Mouse (Mus musculus): ENCODE measurements at regions not wholly inside any gene's neighbourhood (a gene's known extent, or its start where the extent isn't known, plus 50 kb on each side); places are given as distances from the start of the nearest gene placed in this dataset.

GRCm38 (mm10) chr8:92071305-92072253, 269.7 kb upstream of the Irx3 start:
- DNase-seq (ENCODE audit: low spot score in 2 of 2), result no peak

- no peak for DNase-seq (ENCODE audit: low spot score in 2 of 2)
Measured at GRCm38 (mm10) chr8:92070704-92071103, 268.8 kb upstream of the Irx3 start.

GRCm38 (mm10) chr8:92066435-92066834, 264.6 kb upstream of the Irx3 start:
- DNase-seq (ENCODE audit: low spot score in 2 of 2), result no peak

GRCm38 (mm10) chr8:92065554-92066239, 263.8 kb upstream of the Irx3 start:
- DNase-seq (ENCODE audit: low spot score in 2 of 2), result no peak

- no peak for DNase-seq (ENCODE audit: low spot score in 2 of 2)
Measured at GRCm38 (mm10) chr8:92064971-92065370, 263.1 kb upstream of the Irx3 start.

- no peak for DNase-seq (ENCODE audit: low spot score in 2 of 2)
Measured at GRCm38 (mm10) chr8:92064175-92064821, 262.4 kb upstream of the Irx3 start.

- no peak for DNase-seq (ENCODE audit: low spot score in 2 of 2)
Measured at GRCm38 (mm10) chr8:92063333-92063732, 261.5 kb upstream of the Irx3 start.

- no peak for DNase-seq (ENCODE audit: low spot score in 2 of 2)
Measured at GRCm38 (mm10) chr8:92059471-92059870, 257.6 kb upstream of the Irx3 start.

- DNase-seq (ENCODE audit: low spot score in 2 of 2), result no peak
Measured at GRCm38 (mm10) chr8:92058953-92059352, 257.1 kb upstream of the Irx3 start.

GRCm38 (mm10) chr8:92057857-92058256, 256.0 kb upstream of the Irx3 start:
- no peak for DNase-seq (ENCODE audit: low spot score in 2 of 2)

GRCm38 (mm10) chr8:92055590-92055989, 253.7 kb upstream of the Irx3 start:
- no peak for DNase-seq (ENCODE audit: low spot score in 2 of 2)

GRCm38 (mm10) chr8:92044695-92045094, 242.8 kb upstream of the Irx3 start:
- no peak for DNase-seq (ENCODE audit: low spot score in 2 of 2)

GRCm38 (mm10) chr8:92042951-92043350, 241.1 kb upstream of the Irx3 start:
- DNase-seq (ENCODE audit: low spot score in 2 of 2), result no peak

- no peak for DNase-seq (ENCODE audit: low spot score in 2 of 2)
Measured at GRCm38 (mm10) chr8:92029954-92030353, 228.1 kb upstream of the Irx3 start.

- no peak for DNase-seq (ENCODE audit: low spot score in 2 of 2)
Measured at GRCm38 (mm10) chr8:92029516-92029915, 227.6 kb upstream of the Irx3 start.

GRCm38 (mm10) chr8:92028308-92028707, 226.4 kb upstream of the Irx3 start:
- DNase-seq (ENCODE audit: low spot score in 2 of 2), result no peak

GRCm38 (mm10) chr8:92024133-92024532, 222.3 kb upstream of the Irx3 start:
- DNase-seq (ENCODE audit: low spot score in 2 of 2), result no peak

GRCm38 (mm10) chr8:92021521-92021920, 219.7 kb upstream of the Irx3 start:
- DNase-seq (ENCODE audit: low spot score in 2 of 2), result no peak

- DNase-seq (ENCODE audit: low spot score in 2 of 2), result no peak
Measured at GRCm38 (mm10) chr8:92014704-92015103, 212.8 kb upstream of the Irx3 start.

- no peak for DNase-seq (ENCODE audit: low spot score in 2 of 2)
Measured at GRCm38 (mm10) chr8:92013183-92013582, 211.3 kb upstream of the Irx3 start.

- DNase-seq (ENCODE audit: low spot score in 2 of 2), result no peak
Measured at GRCm38 (mm10) chr8:92010412-92010811, 208.5 kb upstream of the Irx3 start.
